22 mouse cellular contexts compared by ENCODE assay signal in genomic region chr9:42878401-42878800, GRCm38 (mm10).
DNase-seq lines count a peak whose midpoint lies in the region; ATAC-seq and TF ChIP-seq lines count a peak whose summit lies in the region.
"Had no signal": no experiment of that assay in that cellular context is flagged by ENCODE, and none has a peak within 500 bp of the region (broad histone marks: within the 10 kb centered on the region; RNA-seq: fewer than 3 reads in every experiment).

No protein-coding gene starts in this region.

- no peak for DNase-seq in layer of hippocampus, adult 2 months (ENCODE audit: low spot score in 2 of 2)
- no peak for DNase-seq in layer of hippocampus, adult 8-10 months (ENCODE audit: low spot score in 2 of 2)
- peak; percentile 83 for DNase-seq in ES-CJ7 (ENCODE audit: low read depth, low spot score)
- DNase-seq in c-Kit-positive CD71-positive TER-119-positive erythroid progenitor cells, embryonic 14.5 days (ENCODE audit: low spot score): no peak
- DNase-seq in adrenal gland, adult (ENCODE audit: inconsistent age in 2 of 2, low spot score in 1 of 2): no peak
- DNase-seq: cerebellum, adult 2 months; gastrocnemius, postnatal 14 days; kidney, adult 8-10 months; kidney, postnatal 14 days; lung, adult 18-20 months; lung, postnatal 10 days; right cerebral cortex, adult 18-20 months; thymus, adult 2 months had no signal

- no peaks in the 10 kb centered on the region for H3K27me3 ChIP-seq in ES-Bruce4 (ENCODE audit: control insufficient read depth, insufficient read depth, low read length, poor library complexity, severe bottlenecking)
- no peaks in the 10 kb centered on the region for H3K27me3 ChIP-seq in forebrain, embryonic 15.5 days
- H3K27me3 ChIP-seq: embryonic facial prominence, embryonic 15.5 days; intestine, embryonic 15.5 days had no signal

- H3K27ac ChIP-seq in layer of hippocampus, adult 2 months: peak overlapping the region; percentile 68
- no peak overlapping the region for H3K27ac ChIP-seq in ES-Bruce4 (ENCODE audit: insufficient read depth, low read length)
- H3K27ac ChIP-seq in forebrain, embryonic 15.5 days (replicated peaks): peak overlapping the region; percentile 34; the same call in 1 of the 2 replicates
- H3K27ac ChIP-seq: embryonic facial prominence, embryonic 15.5 days; intestine, embryonic 15.5 days; limb, embryonic 13.5 days; liver, embryonic 12.5 days; neural tube, embryonic 15.5 days; stomach, postnatal 0 days had no signal

- TF ChIP-seq POLR2A in ES-Bruce4 (IDR thresholded peaks at IDR 0.05; ENCODE audit: insufficient read depth, low read length): no peak

- H3K36me3 ChIP-seq in ES-Bruce4 (ENCODE audit: control insufficient read depth, insufficient read depth, low read length, poor library complexity, severe bottlenecking): no peaks in the 10 kb centered on the region
- H3K36me3 ChIP-seq in forebrain, embryonic 15.5 days: no peaks in the 10 kb centered on the region
- H3K36me3 ChIP-seq: embryonic facial prominence, embryonic 15.5 days; intestine, embryonic 15.5 days; limb, embryonic 13.5 days; liver, embryonic 12.5 days; neural tube, embryonic 15.5 days had no signal

- peak; percentile 75 for ATAC-seq in forebrain, embryonic 15.5 days (replicated peaks)
- ATAC-seq: intestine, embryonic 15.5 days; liver, embryonic 12.5 days had no signal

- no peak overlapping the region for H3K4me2 ChIP-seq in forebrain, embryonic 15.5 days (replicated peaks)
- H3K4me2 ChIP-seq: embryonic facial prominence, embryonic 15.5 days; heart, embryonic 11.5 days; intestine, embryonic 15.5 days; limb, embryonic 13.5 days; liver, embryonic 12.5 days; neural tube, embryonic 15.5 days had no signal

- H3K4me3 ChIP-seq in layer of hippocampus, adult 2 months: no peak overlapping the region
- H3K4me3 ChIP-seq in ES-Bruce4 (ENCODE audit: low read depth, low read length): no peak overlapping the region
- H3K4me3 ChIP-seq in forebrain, embryonic 15.5 days: no peak overlapping the region
- H3K4me3 ChIP-seq: embryonic facial prominence, embryonic 15.5 days; intestine, embryonic 15.5 days; limb, embryonic 13.5 days; liver, embryonic 12.5 days; neural tube, embryonic 15.5 days had no signal

- WGBS in forebrain, embryonic 15.5 days: 14% methylated on average over 7 of the region's 7 CpGs

- no peak overlapping the region for H3K9ac ChIP-seq in ES-Bruce4 (ENCODE audit: low read depth, poor library complexity, severe bottlenecking)
- H3K9ac ChIP-seq in forebrain, embryonic 15.5 days (replicated peaks): no peak overlapping the region
- H3K9ac ChIP-seq: embryonic facial prominence, embryonic 15.5 days; intestine, embryonic 15.5 days; limb, embryonic 13.5 days; liver, embryonic 12.5 days; neural tube, embryonic 15.5 days had no signal

- peaks cover 5% of the 10 kb centered on the region for H3K9me3 ChIP-seq in ES-Bruce4 (replicated peaks; ENCODE audit: control insufficient read depth, insufficient read depth, low read length, poor library complexity, severe bottlenecking)
- no peaks in the 10 kb centered on the region for H3K9me3 ChIP-seq in forebrain, embryonic 15.5 days
- H3K9me3 ChIP-seq: embryonic facial prominence, embryonic 15.5 days; intestine, embryonic 15.5 days; limb, embryonic 13.5 days; liver, embryonic 12.5 days; neural tube, embryonic 15.5 days had no signal

- no peak for TF ChIP-seq CTCF in layer of hippocampus, adult 2 months (conservative IDR thresholded peaks at IDR 0.05)
- TF ChIP-seq CTCF in ES-Bruce4 (IDR thresholded peaks at IDR 0.05; ENCODE audit: low read depth, low read length): no peak

- TF ChIP-seq EP300 in ES-Bruce4 (IDR thresholded peaks at IDR 0.05; ENCODE audit: insufficient read depth, low read depth, low read length): peak; percentile 43; the same call in 1 of the 2 replicates

- H3K4me1 ChIP-seq in ES-Bruce4 (ENCODE audit: control insufficient read depth, insufficient read depth, low read length): peaks cover 6% of the 10 kb centered on the region
- peaks cover 27% of the 10 kb centered on the region for H3K4me1 ChIP-seq in forebrain, embryonic 15.5 days
- H3K4me1 ChIP-seq: liver, embryonic 12.5 days had no signal
